ENCODE assay signal across 8 mouse cellular contexts in the genomic region with DNA sequence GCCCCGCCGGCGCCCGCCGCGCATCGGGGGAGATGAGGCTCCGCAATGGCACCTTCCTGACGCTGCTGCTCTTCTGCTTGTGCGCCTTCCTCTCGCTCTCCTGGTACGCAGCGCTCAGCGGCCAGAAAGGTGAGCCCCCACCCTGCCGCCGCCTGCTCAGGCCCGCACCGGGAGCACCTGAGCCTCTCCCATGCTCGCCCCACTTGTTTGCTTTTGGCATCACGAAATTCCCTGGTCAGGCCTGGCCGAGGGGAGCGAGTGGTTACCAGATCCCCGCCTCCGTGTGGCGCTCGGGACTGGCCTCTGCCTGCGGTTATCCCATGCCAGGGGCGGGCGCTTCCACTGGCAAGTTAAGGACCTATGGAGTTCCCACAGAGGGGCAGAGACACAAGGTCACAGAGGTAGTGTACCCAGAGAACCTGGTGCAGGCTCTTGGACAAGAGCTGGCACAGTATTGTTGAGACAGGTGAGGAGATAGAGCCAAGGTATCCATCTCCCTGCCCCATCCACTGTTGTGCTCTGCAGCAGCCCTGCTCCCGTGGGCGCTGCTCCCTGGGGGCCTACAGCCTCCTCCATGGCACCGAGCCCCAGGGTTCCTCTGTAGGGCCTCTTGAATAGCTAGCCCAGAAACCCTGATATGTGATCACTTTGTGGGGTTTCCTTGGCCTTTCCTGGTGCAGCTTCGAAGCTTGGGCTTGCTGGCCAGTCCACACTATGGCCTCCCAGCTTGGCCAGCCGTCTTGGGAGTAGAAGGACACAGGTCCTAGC. TPM values are rescaled to one million over a fixed set of nuclear protein-coding genes. Genes with fewer than 3 reads are reported as not detected.
A peak's percentile ranks its signal among the peaks of the same experiment; 100 is the strongest.
DNase-seq lines count a peak whose midpoint lies in the region; ATAC-seq lines count a peak whose summit lies in the region.

No protein-coding gene starts in this region.

- peak overlapping the region; percentile 91 for H3K4me3 ChIP-seq in hindbrain, embryonic 16.5 days (ENCODE audit: low read length)
- peak overlapping the region; percentile 91 for H3K4me3 ChIP-seq in liver, embryonic 12.5 days
- peak overlapping the region; percentile 96 for H3K4me3 ChIP-seq in neural tube, embryonic 12.5 days

- peaks cover 49% of the 10 kb centered on the region for H3K4me1 ChIP-seq in hindbrain, embryonic 16.5 days (ENCODE audit: control insufficient read depth, insufficient read depth, low read depth, low read length)
- H3K4me1 ChIP-seq in liver, embryonic 12.5 days = peaks cover 67% of the 10 kb centered on the region
- peaks cover 44% of the 10 kb centered on the region for H3K4me1 ChIP-seq in neural tube, embryonic 12.5 days

- no peaks in the 10 kb centered on the region for H3K9me3 ChIP-seq in hindbrain, embryonic 16.5 days (ENCODE audit: control insufficient read depth, low read length)
- no peaks in the 10 kb centered on the region for H3K9me3 ChIP-seq in liver, embryonic 12.5 days (replicated peaks)
- H3K9me3 ChIP-seq in neural tube, embryonic 12.5 days = no peaks in the 10 kb centered on the region

- H3K9ac ChIP-seq in hindbrain, embryonic 16.5 days (ENCODE audit: low read depth, low read length) = peak overlapping the region; percentile 98
- peak overlapping the region; percentile 98 for H3K9ac ChIP-seq in liver, embryonic 12.5 days
- H3K9ac ChIP-seq in neural tube, embryonic 12.5 days = peak overlapping the region; percentile 99

- ATAC-seq in erythroblast, adult 5-6 weeks (replicated peaks; ENCODE audit: low FRiP score, poor library complexity, severe bottlenecking) = peak; percentile 12
- peak; percentile 32 for ATAC-seq in hindbrain, embryonic 16.5 days
- peak; percentile 7 for ATAC-seq in liver, embryonic 12.5 days
- peak; percentile 36 for ATAC-seq in neural tube, embryonic 12.5 days (ENCODE audit: low FRiP score, low read depth)

- DNase-seq in left cerebral cortex, adult 18-20 months (ENCODE audit: low spot score in 2 of 2) = peak; percentile 30 to 44
- no peak for DNase-seq in left cerebral cortex, postnatal 14 days (ENCODE audit: low spot score in 2 of 2)
- DNase-seq in adrenal gland, postnatal 14 days = peak; percentile 74
- no peak for DNase-seq in layer of hippocampus, postnatal 14 days (ENCODE audit: low spot score in 2 of 2)

- H3K27ac ChIP-seq in hindbrain, embryonic 16.5 days (ENCODE audit: low read depth, low read length) = peak overlapping the region; percentile 94
- peak overlapping the region; percentile 98 for H3K27ac ChIP-seq in liver, embryonic 12.5 days
- H3K27ac ChIP-seq in neural tube, embryonic 12.5 days = peak overlapping the region; percentile 86; the same call in 1 of the 2 replicates

- intact Hi-C loops in left cerebral cortex, postnatal 14 days (cut with DNase I) = loop anchor here (2.0 kb wide), 1 partner anchor 15 kb away; a partner anchor contains a TSS

- H3K36me3 ChIP-seq in hindbrain, embryonic 16.5 days (ENCODE audit: control insufficient read depth, insufficient read depth, low read length) = 0 out of 2 replicates have a peak, but pooled peaks cover 1% of the 10 kb centered on the region
- H3K36me3 ChIP-seq in liver, embryonic 12.5 days = peaks cover 25% of the 10 kb centered on the region
- peaks cover 7% of the 10 kb centered on the region; the same call in 1 of the 2 replicates for H3K36me3 ChIP-seq in neural tube, embryonic 12.5 days

- H3K27me3 ChIP-seq in hindbrain, embryonic 16.5 days (replicated peaks; ENCODE audit: control insufficient read depth, insufficient read depth, low read length) = no peaks in the 10 kb centered on the region
- H3K27me3 ChIP-seq in liver, embryonic 12.5 days (replicated peaks) = no peaks in the 10 kb centered on the region
- H3K27me3 ChIP-seq in neural tube, embryonic 12.5 days (replicated peaks) = peaks cover 5% of the 10 kb centered on the region; the same call in 1 of the 2 replicates

- peak overlapping the region; percentile 93 for H3K4me2 ChIP-seq in hindbrain, embryonic 16.5 days (ENCODE audit: low read length)
- peak overlapping the region; percentile 86 for H3K4me2 ChIP-seq in liver, embryonic 12.5 days
- H3K4me2 ChIP-seq in neural tube, embryonic 12.5 days (replicated peaks) = peak overlapping the region; percentile 90

- WGBS in hindbrain, embryonic 16.5 days = 5% methylated on average over 27 of the region's 34 CpGs
- WGBS in liver, embryonic 12.5 days (ENCODE audit: insufficient replicate concordance) = 1% methylated on average over 34 of the region's 34 CpGs
- WGBS in neural tube, embryonic 12.5 days = 4% methylated on average over 34 of the region's 34 CpGs

RNA-seq across cellular contexts. Expression of a gene that starts 12.6 kb away (rescaled TPM):
- 1 to 10 TPM; 6.1 to 7.0 TPM for total RNA-seq in left cerebral cortex, adult 18-20 months (2021)
- 10 to 100 TPM; 11.4 to 11.6 TPM for total RNA-seq in left cerebral cortex, postnatal 14 days (2021)
- total RNA-seq in adrenal gland, postnatal 14 days (2021) = 10.4 and 11.3 TPM in 2 replicates
- total RNA-seq in erythroblast, adult 5-6 weeks (2015; ENCODE audit: low replicate concordance) = not detected in 2 replicates
- 2.2 TPM in 1 of 2 replicates, not detected in the other for total RNA-seq in erythroblast, adult 5-6 weeks (2017; ENCODE audit: low replicate concordance)
- polyA plus RNA-seq in hindbrain, embryonic 16.5 days (2015; fragmentation: Nextera tagmentation; extraction: Ambion mirVana) = 2.2 and 3.4 TPM in 2 replicates
- polyA plus RNA-seq in liver, embryonic 12.5 days (2016; fragmentation: Nextera tagmentation; extraction: Ambion mirVana) = 0.87 and 1.0 TPM in 2 replicates
- polyA plus RNA-seq in neural tube, embryonic 12.5 days (2016; fragmentation: Nextera tagmentation; extraction: Ambion mirVana) = 0.32 and 1.4 TPM in 2 replicates
- 10 to 100 TPM; 13.1 to 13.8 TPM for total RNA-seq in layer of hippocampus, postnatal 14 days (2021)

RNA-seq across cellular contexts. Expression of a gene that starts 15.1 kb away (rescaled TPM):
- total RNA-seq in left cerebral cortex, adult 18-20 months (2021) = 10 to 100 TPM; 65.8 to 72.0 TPM
- 100 to 1,000 TPM in 1 of 2 experiments, 10 to 100 TPM in 1; 97.3 to 100 TPM for total RNA-seq in left cerebral cortex, postnatal 14 days (2021)
- total RNA-seq in adrenal gland, postnatal 14 days (2021) = 103 and 113 TPM in 2 replicates
- 7.1 and 7.7 TPM in 2 replicates for total RNA-seq in erythroblast, adult 5-6 weeks (2015; ENCODE audit: low replicate concordance)
- 5.1 and 10.0 TPM in 2 replicates for total RNA-seq in erythroblast, adult 5-6 weeks (2017; ENCODE audit: low replicate concordance)
- 15.6 and 30.9 TPM in 2 replicates for polyA plus RNA-seq in hindbrain, embryonic 16.5 days (2015; fragmentation: Nextera tagmentation; extraction: Ambion mirVana)
- polyA plus RNA-seq in liver, embryonic 12.5 days (2016; fragmentation: Nextera tagmentation; extraction: Ambion mirVana) = 29.1 and 30.7 TPM in 2 replicates
- polyA plus RNA-seq in neural tube, embryonic 12.5 days (2016; fragmentation: Nextera tagmentation; extraction: Ambion mirVana) = 57.1 and 57.2 TPM in 2 replicates
- 100 to 1,000 TPM; 166 to 175 TPM for total RNA-seq in layer of hippocampus, postnatal 14 days (2021)

RNA-seq across cellular contexts. Expression of a gene that starts 15.2 kb away (rescaled TPM):
- total RNA-seq in left cerebral cortex, adult 18-20 months (2021) = 100 to 1,000 TPM; 492 to 540 TPM
- 100 to 1,000 TPM; 394 to 430 TPM for total RNA-seq in left cerebral cortex, postnatal 14 days (2021)
- 356 and 366 TPM in 2 replicates for total RNA-seq in adrenal gland, postnatal 14 days (2021)
- total RNA-seq in erythroblast, adult 5-6 weeks (2015; ENCODE audit: low replicate concordance) = 101 and 109 TPM in 2 replicates
- total RNA-seq in erythroblast, adult 5-6 weeks (2017; ENCODE audit: low replicate concordance) = 596 and 621 TPM in 2 replicates
- 448 and 480 TPM in 2 replicates for polyA plus RNA-seq in hindbrain, embryonic 16.5 days (2015; fragmentation: Nextera tagmentation; extraction: Ambion mirVana)
- 143 and 152 TPM in 2 replicates for polyA plus RNA-seq in liver, embryonic 12.5 days (2016; fragmentation: Nextera tagmentation; extraction: Ambion mirVana)
- polyA plus RNA-seq in neural tube, embryonic 12.5 days (2016; fragmentation: Nextera tagmentation; extraction: Ambion mirVana) = 241 and 245 TPM in 2 replicates
- 100 to 1,000 TPM; 343 to 377 TPM for total RNA-seq in layer of hippocampus, postnatal 14 days (2021)

RNA-seq across cellular contexts. Expression of a gene that starts 51.6 kb away (rescaled TPM):
- 10 to 100 TPM; 11.5 to 13.9 TPM for total RNA-seq in left cerebral cortex, adult 18-20 months (2021)
- 10 to 100 TPM; 15.1 to 18.1 TPM for total RNA-seq in left cerebral cortex, postnatal 14 days (2021)
- 12.9 and 13.6 TPM in 2 replicates for total RNA-seq in adrenal gland, postnatal 14 days (2021)
- 6.7 and 9.8 TPM in 2 replicates for total RNA-seq in erythroblast, adult 5-6 weeks (2015; ENCODE audit: low replicate concordance)
- total RNA-seq in erythroblast, adult 5-6 weeks (2017; ENCODE audit: low replicate concordance) = 2.8 and 4.0 TPM in 2 replicates
- polyA plus RNA-seq in hindbrain, embryonic 16.5 days (2015; fragmentation: Nextera tagmentation; extraction: Ambion mirVana) = 33.2 and 39.1 TPM in 2 replicates
- polyA plus RNA-seq in liver, embryonic 12.5 days (2016; fragmentation: Nextera tagmentation; extraction: Ambion mirVana) = 8.6 and 8.7 TPM in 2 replicates
- polyA plus RNA-seq in neural tube, embryonic 12.5 days (2016; fragmentation: Nextera tagmentation; extraction: Ambion mirVana) = 22.4 and 25.4 TPM in 2 replicates
- total RNA-seq in layer of hippocampus, postnatal 14 days (2021) = 10 to 100 TPM; 15.3 to 17.7 TPM

Comparison
In these comparisons a context has a peak if more than half of its experiments do, and no peak if none do; other contexts are left out.
1. DNase-seq: peak in left cerebral cortex, adult 18-20 months (2 of 2) and adrenal gland, postnatal 14 days (single experiment); none in left cerebral cortex, postnatal 14 days (0 of 2) and layer of hippocampus, postnatal 14 days (0 of 2).
2. Peak in every context shown above with its lines, with median percentiles within 50 percentile points of each other: ATAC-seq, H3K27ac ChIP-seq, H3K4me2 ChIP-seq, H3K4me3 ChIP-seq and H3K9ac ChIP-seq.